Mouse (Mus musculus) embryonic facial prominence, embryonic 11.5 days (tissue): Measurements from ENCODE around the gene Cnot10. TPM values are rescaled to one million over a fixed set of nuclear protein-coding genes. Genes with fewer than 3 reads are reported as not detected.

Source experiments
- ATAC-seq: fragments of 200-750 bp; cut with Nextera tagmentation; replicated peaks from 2 replicates; pipeline ENCODE4 v1.8.0; 2017; ENCODE audit warnings: low read depth; ENCODE audit not compliant: insufficient number of reproducible peaks, low FRiP score, low TSS enrichment
- DNase-seq: peaks from one replicate; pipeline ENCODE4 v3.0.0-alpha.2; 2015; ENCODE audit warnings: low spot score
- H3K27ac ChIP-seq: fragments of 300-500 bp; sonication (generic); replicated peaks from 2 replicates; pipeline ENCODE4 v1.5.1; 2014; ENCODE audit warnings: mild to moderate bottlenecking, low read depth, low read length, control low read depth
- H3K27me3 ChIP-seq: fragments of 300-500 bp; sonication (generic); 2 replicates; pipeline ENCODE4 v1.6.1; 2014; ENCODE audit warnings: mild to moderate bottlenecking, low read length, moderate library complexity, mixed read lengths; ENCODE audit not compliant: control insufficient read depth, insufficient read depth
- H3K36me3 ChIP-seq: fragments of 300-500 bp; sonication (generic); replicated peaks from 2 replicates; pipeline ENCODE4 v1.6.1; 2014; ENCODE audit warnings: low read depth, mild to moderate bottlenecking, low read length, moderate library complexity, mixed read lengths; ENCODE audit not compliant: control insufficient read depth, insufficient read depth
- H3K4me1 ChIP-seq: fragments of 300-500 bp; sonication (generic); 2 replicates; pipeline ENCODE4 v1.6.1; 2014; ENCODE audit warnings: low read length, mixed read lengths; ENCODE audit not compliant: control insufficient read depth, insufficient read depth
- H3K4me2 ChIP-seq: fragments of 300-500 bp; sonication (generic); 2 replicates; pipeline ENCODE4 v1.6.1; 2014; ENCODE audit warnings: low read depth, mild to moderate bottlenecking, control low read depth, low read length, moderate library complexity
- H3K4me3 ChIP-seq: fragments of 300-500 bp; sonication (generic); 2 replicates; pipeline ENCODE4 v1.5.1; 2014; ENCODE audit warnings: low read depth, low read length, control low read depth
- H3K9ac ChIP-seq: fragments of 300-500 bp; sonication (generic); replicated peaks from 2 replicates; pipeline ENCODE4 v1.6.1; 2014; ENCODE audit warnings: mild to moderate bottlenecking, control low read depth, low read length
- H3K9me3 ChIP-seq: fragments of 300-500 bp; sonication (generic); replicated peaks from 2 replicates; pipeline ENCODE4 v1.6.1; 2016; ENCODE audit warnings: mild to moderate bottlenecking, low read length, inconsistent platforms, mixed read lengths; ENCODE audit not compliant: control insufficient read depth
- WGBS: fragments of 180-500 bp; shearing (Covaris S2); extraction: QIAGEN DNeasy Blood & Tissue Kit; methylation state at CpG from one replicate; pipeline ENCODE4 v1.1.7; 2014; 5-methylcytosine and 5-hydroxymethylcytosine counted together
- polyA plus RNA-seq: library from polyadenylated mRNA; unstranded; fragments of >200 nt; fragmentation: Nextera tagmentation; extraction: Ambion mirVana; gene quantifications from 2 replicates; pipeline ENCODE4 v1.2.1, GENCODE M21; 2014

The Cnot10 gene
- polyA plus RNA-seq, 1 experiment from 2014 or later = 76.4 TPM

- Histone ChIP-seq H3K4me1 (peaks cover 5% of the 10 kb centered on the region; the same call in 1 of the 2 replicates), H3K36me3 (no peaks in the 10 kb centered on the region), H3K4me2 (no peak overlapping the region), H3K27me3 (no peaks in the 10 kb centered on the region), H3K9ac (no peak overlapping the region), H3K9me3 (no peaks in the 10 kb centered on the region), H3K4me3 (no peak overlapping the region), H3K27ac (no peak overlapping the region)
- 37% methylated on average over 10 of the region's 10 CpGs for WGBS
- DNase-seq (no peak), ATAC-seq (no peak)
Measured at GRCm38 (mm10) chr9:114556276-114556855, 83.6 kb downstream of the Cnot10 start.

GRCm38 (mm10) chr9:114554355-114554979, 85.5 kb downstream of the Cnot10 start:
- Histone ChIP-seq H3K4me3 (no peak overlapping the region), H3K9ac (no peak overlapping the region), H3K27ac (no peak overlapping the region), H3K27me3 (no peaks in the 10 kb centered on the region), H3K4me1 (peaks cover 5% of the 10 kb centered on the region; the same call in 1 of the 2 replicates), H3K9me3 (no peaks in the 10 kb centered on the region), H3K4me2 (no peak overlapping the region), H3K36me3 (no peaks in the 10 kb centered on the region)
- 64% methylated on average over 5 of the region's 5 CpGs for WGBS
- DNase-seq (no peak), ATAC-seq (no peak)

DNA sequence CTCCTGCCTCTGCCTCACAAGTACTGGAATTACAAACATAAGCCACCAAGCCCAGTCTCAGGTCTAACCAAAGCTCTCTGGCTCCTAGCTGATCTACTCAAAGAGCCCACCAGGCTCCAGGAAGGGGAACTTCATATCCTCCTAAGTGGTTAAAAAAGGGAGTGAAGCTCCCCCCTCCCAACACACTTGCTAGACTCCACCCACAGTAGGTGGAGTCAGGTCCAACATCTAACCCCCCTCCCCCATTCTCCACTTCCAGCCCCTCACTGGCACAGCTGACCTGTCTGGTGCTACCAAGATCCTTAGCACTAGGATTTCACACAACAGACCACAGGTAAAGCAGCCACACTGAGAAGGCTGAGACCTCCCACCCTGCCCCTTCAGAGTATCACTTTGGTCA, 86.2 kb downstream of the Cnot10 start:
- ATAC-seq = no peak
- no peak overlapping the region for H3K27ac ChIP-seq

GRCm38 (mm10) chr9:114550033-114550432, 90.0 kb downstream of the Cnot10 start:
- DNase-seq = no peak
- Histone ChIP-seq H3K9ac (no peak overlapping the region), H3K36me3 (no peaks in the 10 kb centered on the region), H3K27ac (no peak overlapping the region; the same call in 1 of the 2 replicates), H3K4me2 (no peak overlapping the region), H3K27me3 (no peaks in the 10 kb centered on the region), H3K4me3 (no peak overlapping the region), H3K9me3 (no peaks in the 10 kb centered on the region), H3K4me1 (peaks cover 9% of the 10 kb centered on the region; the same call in 1 of the 2 replicates)
- ATAC-seq = no peak
- 21% methylated on average over 6 of the region's 6 CpGs for WGBS

More for the DNA sequence above, 86.2 kb downstream of the Cnot10 start:
- Histone ChIP-seq H3K4me3 (no peak overlapping the region), H3K9me3 (no peaks in the 10 kb centered on the region), H3K4me1 (peaks cover 5% of the 10 kb centered on the region; the same call in 1 of the 2 replicates), H3K4me2 (no peak overlapping the region), H3K9ac (no peak overlapping the region), H3K36me3 (no peaks in the 10 kb centered on the region), H3K27me3 (no peaks in the 10 kb centered on the region)
- DNase-seq = no peak

DNA sequence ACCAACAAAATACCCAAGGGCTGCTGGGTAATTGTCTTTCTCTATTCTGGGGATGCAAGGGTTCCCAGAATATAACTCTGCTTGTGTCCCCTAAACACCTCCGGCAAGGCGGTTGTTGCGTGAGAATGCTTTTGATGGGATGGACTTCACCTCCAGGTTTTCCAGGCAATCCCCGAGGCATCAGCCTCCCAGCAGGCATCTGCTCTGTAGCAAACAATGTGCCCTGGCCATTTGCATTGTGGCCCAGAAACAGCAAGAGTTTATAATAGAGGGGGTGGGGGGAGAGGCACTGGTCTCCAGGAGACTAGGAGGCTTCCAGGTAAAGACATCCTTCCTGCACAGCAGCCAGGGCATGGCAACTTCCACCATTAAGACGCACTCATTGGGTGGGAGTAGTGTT, 90.9 kb downstream of the Cnot10 start:
- ATAC-seq (no peak), DNase-seq (no peak)
- Histone ChIP-seq H3K4me2 (no peak overlapping the region), H3K9ac (no peak overlapping the region), H3K9me3 (no peaks in the 10 kb centered on the region), H3K27me3 (no peaks in the 10 kb centered on the region), H3K36me3 (no peaks in the 10 kb centered on the region), H3K27ac (no peak overlapping the region), H3K4me3 (no peak overlapping the region), H3K4me1 (peaks cover 9% of the 10 kb centered on the region; the same call in 1 of the 2 replicates)
- WGBS = 20% methylated on average over 5 of the region's 5 CpGs

- H3K4me1 ChIP-seq = peaks cover 9% of the 10 kb centered on the region; the same call in 1 of the 2 replicates
- H3K27ac ChIP-seq = no peak overlapping the region; the same call in 1 of the 2 replicates
Measured at GRCm38 (mm10) chr9:114548496-114548895, 91.5 kb downstream of the Cnot10 start.

GRCm38 (mm10) chr9:114547643-114548077, 92.3 kb downstream of the Cnot10 start:
- Histone ChIP-seq H3K27me3 (no peaks in the 10 kb centered on the region), H3K9me3 (no peaks in the 10 kb centered on the region), H3K4me3 (no peak overlapping the region), H3K4me2 (no peak overlapping the region), H3K36me3 (no peaks in the 10 kb centered on the region), H3K4me1 (peaks cover 9% of the 10 kb centered on the region; the same call in 1 of the 2 replicates), H3K9ac (no peak overlapping the region), H3K27ac (no peak overlapping the region)
- DNase-seq = no peak
- no peak for ATAC-seq
- WGBS = 22% methylated on average over 6 of the region's 6 CpGs

More at GRCm38 (mm10) chr9:114548496-114548895, 91.5 kb downstream of the Cnot10 start:
- Histone ChIP-seq H3K4me3 (no peak overlapping the region), H3K9me3 (no peaks in the 10 kb centered on the region), H3K9ac (no peak overlapping the region), H3K36me3 (no peaks in the 10 kb centered on the region), H3K27me3 (no peaks in the 10 kb centered on the region), H3K4me2 (no peak overlapping the region)
- WGBS = 13% methylated on average over 4 of the region's 4 CpGs
- ATAC-seq (no peak), DNase-seq (no peak)

GRCm38 (mm10) chr9:114546765-114547164, 93.2 kb downstream of the Cnot10 start:
- WGBS = 53% methylated on average over 12 of the region's 12 CpGs
- H3K4me1 ChIP-seq = peaks cover 9% of the 10 kb centered on the region; the same call in 1 of the 2 replicates
- DNase-seq (no peak), ATAC-seq (no peak)
- H3K27me3 ChIP-seq = no peaks in the 10 kb centered on the region
- no peaks in the 10 kb centered on the region for H3K9me3 ChIP-seq
- H3K36me3 ChIP-seq = no peaks in the 10 kb centered on the region
- no peak overlapping the region for H3K4me2 ChIP-seq
- H3K4me3 ChIP-seq = no peak overlapping the region
- no peak overlapping the region for H3K9ac ChIP-seq
- no peak overlapping the region for H3K27ac ChIP-seq
